Mouse (Mus musculus) forebrain, embryonic 13.5 days (tissue): ENCODE results near the gene Il1rn. TPM values are rescaled to one million over a fixed set of nuclear protein-coding genes. Genes with fewer than 3 reads are reported as not detected.
A peak's percentile ranks its signal among the peaks of the same experiment; 100 is the strongest.

ENCODE experiments used
- ATAC-seq: fragments of 200-750 bp; cut with Nextera tagmentation; 2 replicates; pipeline ENCODE4 v1.8.0; 2017
- H3K27ac ChIP-seq: fragments of 300-500 bp; sonication (generic); 2 replicates; pipeline ENCODE4 v1.5.1; 2015; ENCODE audit warnings: inconsistent platforms, mild to moderate bottlenecking, moderate library complexity
- H3K27me3 ChIP-seq: fragments of 300-500 bp; sonication (generic); 2 replicates; pipeline ENCODE4 v1.6.1; 2015; ENCODE audit warnings: mild to moderate bottlenecking, inconsistent platforms
- H3K36me3 ChIP-seq: fragments of 300-500 bp; sonication (generic); 2 replicates; pipeline ENCODE4 v1.6.1; 2015; ENCODE audit warnings: mild to moderate bottlenecking, inconsistent platforms; ENCODE audit not compliant: poor library complexity, severe bottlenecking
- H3K4me1 ChIP-seq: fragments of 300-500 bp; sonication (generic); 2 replicates; pipeline ENCODE4 v1.6.1; 2015; ENCODE audit warnings: inconsistent platforms
- H3K4me2 ChIP-seq: fragments of 300-500 bp; sonication (generic); 2 replicates; pipeline ENCODE4 v1.6.1; 2015; ENCODE audit warnings: inconsistent platforms, mild to moderate bottlenecking, moderate library complexity
- H3K4me3 ChIP-seq: fragments of 300-500 bp; sonication (generic); 2 replicates; pipeline ENCODE4 v1.5.1; 2015; ENCODE audit warnings: mild to moderate bottlenecking, inconsistent platforms
- H3K9ac ChIP-seq: fragments of 300-500 bp; sonication (generic); 2 replicates; pipeline ENCODE4 v1.6.1; 2015; ENCODE audit warnings: mild to moderate bottlenecking, inconsistent platforms
- H3K9me3 ChIP-seq: fragments of 300-500 bp; sonication (generic); replicated peaks from 2 replicates; pipeline ENCODE4 v1.6.1; 2016; ENCODE audit warnings: inconsistent platforms
- WGBS: fragments of 180-500 bp; shearing (Covaris S2); methylation state at CpG from one replicate; pipeline ENCODE4 v1.1.7; 2015; 5-methylcytosine and 5-hydroxymethylcytosine counted together
- polyA plus RNA-seq: library from polyadenylated mRNA; unstranded; fragments of >200 nt; fragmentation: Nextera tagmentation; extraction: Ambion mirVana; gene quantifications from 2 replicates; pipeline ENCODE4 v1.2.1, GENCODE M21; 2015

The Il1rn gene
- polyA plus RNA-seq, 1 experiment from 2014 or later = not detected

DNA sequence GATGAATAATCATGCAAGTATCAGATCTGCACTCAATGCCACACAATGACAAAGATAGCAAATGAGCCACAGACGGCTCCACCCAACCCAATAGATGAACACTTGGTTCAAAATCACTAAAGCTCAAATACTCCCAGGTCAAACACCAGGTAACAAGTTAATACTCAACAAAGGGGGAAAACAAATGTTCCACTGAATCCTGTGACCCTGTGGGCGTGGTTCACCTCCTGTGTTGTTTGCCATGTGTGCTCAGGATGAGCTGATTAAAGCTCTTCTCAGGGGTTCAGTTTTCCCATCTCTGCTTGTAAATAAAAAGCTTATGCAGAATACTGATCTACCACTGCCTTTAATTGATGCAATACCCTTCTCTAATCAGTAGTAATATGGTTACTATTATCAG is 14.5 kb downstream of the Il1rn start:
- ATAC-seq = no peak

DNA sequence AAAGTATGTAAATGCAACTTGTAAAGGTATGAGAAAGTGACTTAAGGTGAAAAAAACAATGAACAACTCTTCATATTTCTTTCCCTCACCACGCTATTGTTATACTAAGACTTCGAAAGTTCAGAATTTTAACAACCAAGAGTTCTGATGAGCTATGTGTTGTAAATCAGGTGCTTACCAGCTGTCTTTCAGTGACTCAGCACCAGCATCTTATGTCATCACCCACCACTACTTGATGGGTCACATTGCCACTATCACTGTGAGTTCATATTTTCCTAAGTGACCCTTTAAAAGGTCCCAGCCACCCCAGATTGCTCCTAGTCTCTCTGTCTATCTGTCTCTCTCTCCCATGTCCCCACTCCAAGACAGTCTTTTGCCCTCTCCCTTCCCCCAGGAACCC is 16.4 kb downstream of the Il1rn start:
- H3K4me2 ChIP-seq = no peak overlapping the region
- no peak for ATAC-seq
- H3K9ac ChIP-seq = no peak overlapping the region
- 89% methylated on average over 2 of the region's 2 CpGs for WGBS
- H3K4me3 ChIP-seq = no peak overlapping the region
- H3K27me3 ChIP-seq = no peaks in the 10 kb centered on the region
- H3K4me1 ChIP-seq = no peaks in the 10 kb centered on the region
- H3K36me3 ChIP-seq = no peaks in the 10 kb centered on the region
- no peaks in the 10 kb centered on the region for H3K9me3 ChIP-seq
- H3K27ac ChIP-seq = no peak overlapping the region

More for the DNA sequence above, 14.5 kb downstream of the Il1rn start:
- Histone ChIP-seq H3K9me3 (no peaks in the 10 kb centered on the region), H3K27me3 (no peaks in the 10 kb centered on the region), H3K4me2 (no peak overlapping the region), H3K27ac (no peak overlapping the region), H3K4me1 (no peaks in the 10 kb centered on the region), H3K4me3 (no peak overlapping the region), H3K36me3 (no peaks in the 10 kb centered on the region), H3K9ac (no peak overlapping the region)
- 76% methylated on average over 2 of the region's 2 CpGs for WGBS

DNA sequence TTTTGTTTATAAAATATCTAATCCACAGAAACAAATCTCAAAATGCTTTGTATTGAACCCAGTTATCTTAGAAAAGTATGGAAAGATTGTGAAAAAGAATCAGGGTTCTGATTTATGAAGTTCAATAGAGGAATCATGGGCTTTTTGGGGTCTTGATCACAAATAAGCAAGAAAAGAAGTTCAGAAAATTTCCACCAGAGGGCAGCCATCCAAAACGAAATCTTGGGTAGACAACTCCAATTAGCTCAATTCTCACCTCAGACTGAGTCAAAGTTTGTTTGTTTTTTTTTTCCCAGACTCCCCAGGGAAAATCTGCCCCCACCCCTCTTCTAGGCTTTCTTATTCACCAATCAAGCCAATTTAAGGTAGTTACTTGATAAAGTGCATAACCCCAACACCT is 21.0 kb downstream of the Il1rn start:
- no peak overlapping the region for H3K4me2 ChIP-seq
- H3K9me3 ChIP-seq = no peaks in the 10 kb centered on the region
- no peak for ATAC-seq
- H3K27ac ChIP-seq = no peak overlapping the region
- no peaks in the 10 kb centered on the region for H3K27me3 ChIP-seq
- H3K36me3 ChIP-seq = no peaks in the 10 kb centered on the region
- no peak overlapping the region for H3K4me3 ChIP-seq
- WGBS = 8% methylated on average over 1 of the region's 1 CpGs
- H3K9ac ChIP-seq = no peak overlapping the region
- H3K4me1 ChIP-seq = no peaks in the 10 kb centered on the region

DNA sequence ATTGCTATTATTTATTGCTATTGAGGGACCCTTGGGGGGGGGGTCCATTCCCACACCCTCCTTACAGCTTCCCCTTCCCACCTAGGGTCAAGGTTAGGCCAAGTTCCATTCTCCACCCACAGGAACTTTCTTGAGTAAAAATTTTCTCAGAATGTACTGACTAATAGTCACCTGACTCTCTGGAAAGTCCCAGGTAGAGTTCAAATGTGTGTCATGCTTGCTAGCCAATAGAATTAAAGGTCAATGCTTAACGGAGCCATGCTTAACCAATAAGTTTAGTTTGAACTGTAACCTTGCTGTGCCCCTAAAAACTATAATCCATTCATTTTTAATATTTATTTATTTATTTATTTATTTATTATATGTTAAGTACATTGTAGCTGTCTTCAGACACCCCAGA is 22.7 kb downstream of the Il1rn start:
- Histone ChIP-seq H3K4me3 (no peak overlapping the region), H3K4me1 (no peaks in the 10 kb centered on the region), H3K27me3 (no peaks in the 10 kb centered on the region), H3K9me3 (no peaks in the 10 kb centered on the region), H3K36me3 (no peaks in the 10 kb centered on the region), H3K27ac (no peak overlapping the region), H3K9ac (no peak overlapping the region), H3K4me2 (no peak overlapping the region)
- ATAC-seq = no peak
- 91% methylated on average over 1 of the region's 1 CpGs for WGBS

DNA sequence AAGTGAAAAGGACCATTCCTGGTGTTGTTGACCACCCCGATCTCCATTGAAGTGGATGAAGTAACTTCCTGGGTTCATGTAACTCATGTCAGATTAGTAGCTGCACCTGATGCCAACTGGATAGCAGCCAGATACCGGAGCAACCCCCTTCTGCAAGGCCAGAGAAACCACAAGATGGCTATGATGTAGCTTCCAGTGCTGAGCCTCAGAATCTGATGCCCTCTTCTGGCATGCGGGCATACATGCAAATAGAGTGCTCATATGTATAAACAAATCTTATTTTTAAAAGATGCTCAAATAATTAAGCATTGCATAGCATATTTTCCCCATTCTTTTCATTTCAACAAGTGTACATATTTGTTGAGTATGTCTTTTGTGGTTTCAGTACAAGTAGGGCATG is 27.2 kb downstream of the Il1rn start:
- Histone ChIP-seq H3K4me3 (no peak overlapping the region), H3K27ac (no peak overlapping the region), H3K9ac (no peak overlapping the region), H3K4me1 (peaks cover 4% of the 10 kb centered on the region; the same call in 1 of the 2 replicates), H3K36me3 (no peaks in the 10 kb centered on the region), H3K4me2 (no peak overlapping the region), H3K27me3 (peaks cover 19% of the 10 kb centered on the region), H3K9me3 (no peaks in the 10 kb centered on the region)
- no peak for ATAC-seq
- 87% methylated on average over 3 of the region's 3 CpGs for WGBS

DNA sequence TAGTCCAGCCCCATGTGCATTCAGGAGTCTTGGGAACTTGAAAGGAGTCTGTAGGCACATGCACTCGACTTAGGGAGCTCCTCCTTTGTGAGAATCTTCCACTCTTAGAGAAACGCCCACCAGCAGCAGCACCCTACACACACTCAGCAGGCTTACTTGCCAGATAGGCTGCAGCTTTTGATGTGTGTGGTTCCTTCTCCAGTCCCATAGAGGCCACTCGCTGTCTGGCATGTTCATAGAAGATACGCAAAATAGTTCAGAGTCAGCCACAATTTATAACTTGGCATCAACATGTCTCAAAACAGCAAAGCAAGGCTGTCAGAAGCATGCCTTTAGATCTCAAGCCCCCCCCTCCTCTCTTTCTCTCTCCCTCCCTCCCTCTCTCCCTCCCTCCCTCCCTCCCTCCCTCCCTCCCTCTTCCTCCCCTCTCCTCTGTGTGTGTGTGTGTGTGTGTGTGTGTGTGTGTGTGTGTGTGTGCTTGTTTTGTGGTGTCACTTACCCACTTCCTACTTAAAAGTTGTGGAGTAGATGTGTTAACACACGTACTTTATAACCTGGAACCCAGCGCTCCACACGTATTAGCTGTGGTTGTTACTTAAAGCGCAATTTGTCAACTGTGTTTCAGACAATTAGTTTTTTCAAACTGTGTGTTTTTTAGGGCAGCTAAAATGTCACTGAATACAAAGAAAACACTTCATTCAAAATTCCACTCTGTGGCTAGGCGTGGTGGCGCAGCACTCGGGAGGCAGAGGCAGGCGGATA is 29.7 kb downstream of the Il1rn start:
- Histone ChIP-seq H3K36me3 (no peaks in the 10 kb centered on the region), H3K9me3 (no peaks in the 10 kb centered on the region), H3K27me3 (peaks cover 19% of the 10 kb centered on the region), H3K4me3 (no peak overlapping the region), H3K9ac (no peak overlapping the region), H3K4me2 (no peak overlapping the region), H3K27ac (no peak overlapping the region), H3K4me1 (peaks cover 4% of the 10 kb centered on the region; the same call in 1 of the 2 replicates)
- no peak for ATAC-seq
- WGBS = 79% methylated on average over 12 of the region's 12 CpGs

DNA sequence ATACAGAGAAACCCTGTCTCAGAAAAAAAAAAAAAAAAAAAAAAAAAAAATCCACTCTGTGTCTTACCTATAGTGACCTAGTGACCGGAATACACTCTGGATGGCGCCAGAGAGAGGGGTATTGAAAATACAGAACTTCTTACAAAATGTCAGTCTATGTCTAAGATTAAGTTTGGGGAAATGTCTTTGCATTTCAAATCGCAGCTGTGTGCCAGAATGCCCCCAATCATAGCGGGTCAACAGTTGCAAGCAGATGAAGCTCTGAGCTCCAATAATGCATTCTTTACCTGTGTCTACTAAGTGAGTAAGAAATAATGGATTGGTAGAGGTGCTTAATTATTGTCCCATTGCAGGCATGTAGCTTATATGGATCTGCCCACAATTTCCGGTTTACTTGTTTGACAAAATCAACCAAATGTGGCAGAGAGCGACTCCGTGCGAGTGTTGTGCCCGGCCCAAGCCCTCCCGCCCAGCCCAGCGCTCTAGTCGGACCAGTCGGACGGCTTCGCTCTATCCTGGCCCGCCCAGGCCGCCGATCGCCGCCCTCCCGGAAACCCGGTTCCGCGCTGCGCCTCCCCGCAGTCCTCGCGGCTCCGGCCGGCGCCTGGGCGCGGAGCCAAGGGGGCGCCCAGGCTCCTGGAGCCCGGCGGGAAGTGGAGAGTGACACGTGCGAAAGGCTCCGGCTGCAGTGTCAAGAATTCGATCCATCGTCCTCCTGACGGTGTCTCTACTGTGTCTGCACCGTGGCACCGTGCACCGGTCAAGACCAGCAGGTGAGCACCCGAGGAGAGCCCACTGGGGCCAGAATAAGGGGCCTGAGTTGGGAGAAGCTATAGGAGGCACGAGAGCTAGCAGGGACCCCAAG is 30.6 kb downstream of the Il1rn start, which contains the start of gene Psd4:
Psd4 (plus strand) TSS at position 551 of the 865 bp plus-strand sequence.
- Histone ChIP-seq H3K36me3 (no peaks in the 10 kb centered on the region), H3K27ac (no peak within 1 kb of the TSS), H3K4me1 (peaks cover 4% of the 10 kb centered on the region; the same call in 1 of the 2 replicates), H3K9me3 (no peaks in the 10 kb centered on the region), H3K9ac (peak within 1 kb of the TSS; percentile 59), H3K4me3 (peak within 1 kb of the TSS; percentile 41), H3K4me2 (peak within 1 kb of the TSS; percentile 78), H3K27me3 (peaks cover 19% of the 10 kb centered on the region)
- 3% methylated on average over 47 of the region's 47 CpGs for WGBS
- peak; percentile 82 for ATAC-seq

DNA sequence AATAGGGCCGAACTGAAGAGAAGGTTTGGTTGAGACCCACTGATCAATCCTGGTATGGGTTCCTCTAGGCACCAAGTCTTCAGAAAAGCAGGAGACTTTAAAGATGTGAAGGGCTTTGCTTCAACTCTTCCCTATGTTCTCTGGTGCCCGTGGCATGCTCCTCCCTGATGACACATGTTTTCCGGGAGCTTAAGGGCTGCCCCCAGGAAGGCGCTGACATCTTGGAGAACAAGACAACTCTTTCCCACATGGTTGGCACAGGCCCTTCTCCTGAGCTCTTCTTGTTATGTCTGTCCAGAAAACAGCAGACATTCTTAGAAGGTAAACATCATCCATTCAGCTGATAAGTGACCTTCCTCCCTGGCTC is 31.2 kb downstream of the Il1rn start:
- Histone ChIP-seq H3K4me3 (peak overlapping the region; percentile 41; the same call in 1 of the 2 replicates), H3K36me3 (no peaks in the 10 kb centered on the region), H3K27ac (no peak overlapping the region), H3K27me3 (peaks cover 19% of the 10 kb centered on the region), H3K4me1 (peaks cover 4% of the 10 kb centered on the region; the same call in 1 of the 2 replicates), H3K9ac (no peak overlapping the region), H3K4me2 (peak overlapping the region; percentile 78), H3K9me3 (no peaks in the 10 kb centered on the region)
- no peak for ATAC-seq
- 81% methylated on average over 4 of the region's 4 CpGs for WGBS

DNA sequence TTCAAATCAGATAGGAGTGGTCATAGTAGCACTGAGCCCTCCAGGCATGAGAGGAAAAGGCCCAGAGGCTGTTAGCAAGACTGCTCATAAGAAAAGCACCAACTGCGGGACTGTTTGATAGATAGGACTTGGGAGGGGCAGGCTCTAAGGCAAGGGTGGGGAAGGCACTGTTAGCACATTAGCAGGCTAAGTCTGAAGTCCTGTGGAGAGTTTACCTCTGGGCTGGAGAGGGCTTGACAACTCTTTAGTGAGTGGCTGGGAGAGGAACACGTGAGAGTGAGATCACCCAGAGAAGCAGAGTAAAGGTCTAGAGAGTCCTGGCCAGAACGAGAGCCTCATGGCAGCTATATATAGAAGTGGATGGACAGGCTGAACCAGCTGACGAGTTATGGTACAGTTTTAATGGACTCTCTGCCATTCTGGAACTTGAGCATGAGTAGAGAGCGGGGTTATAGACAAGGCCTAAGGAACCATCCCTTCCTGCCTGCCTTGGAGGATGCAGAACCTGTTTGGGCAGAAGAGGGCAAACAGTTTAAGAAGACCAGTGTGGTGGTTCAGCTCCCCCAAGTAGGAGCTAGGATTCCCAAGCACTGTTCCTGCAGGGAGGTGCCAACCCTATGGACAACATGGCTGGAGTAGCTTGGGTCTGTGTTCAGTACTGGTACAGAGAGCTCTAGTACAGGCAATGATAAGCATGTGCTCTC is 42.2 kb downstream of the Il1rn start:
- no peak overlapping the region for H3K27ac ChIP-seq
- H3K4me2 ChIP-seq = no peak overlapping the region
- H3K36me3 ChIP-seq = no peaks in the 10 kb centered on the region
- WGBS = 79% methylated on average over 5 of the region's 5 CpGs
- no peak overlapping the region for H3K4me3 ChIP-seq
- ATAC-seq = no peak
- no peaks in the 10 kb centered on the region for H3K27me3 ChIP-seq
- no peak overlapping the region for H3K9ac ChIP-seq
- no peaks in the 10 kb centered on the region for H3K9me3 ChIP-seq
- H3K4me1 ChIP-seq = no peaks in the 10 kb centered on the region

DNA sequence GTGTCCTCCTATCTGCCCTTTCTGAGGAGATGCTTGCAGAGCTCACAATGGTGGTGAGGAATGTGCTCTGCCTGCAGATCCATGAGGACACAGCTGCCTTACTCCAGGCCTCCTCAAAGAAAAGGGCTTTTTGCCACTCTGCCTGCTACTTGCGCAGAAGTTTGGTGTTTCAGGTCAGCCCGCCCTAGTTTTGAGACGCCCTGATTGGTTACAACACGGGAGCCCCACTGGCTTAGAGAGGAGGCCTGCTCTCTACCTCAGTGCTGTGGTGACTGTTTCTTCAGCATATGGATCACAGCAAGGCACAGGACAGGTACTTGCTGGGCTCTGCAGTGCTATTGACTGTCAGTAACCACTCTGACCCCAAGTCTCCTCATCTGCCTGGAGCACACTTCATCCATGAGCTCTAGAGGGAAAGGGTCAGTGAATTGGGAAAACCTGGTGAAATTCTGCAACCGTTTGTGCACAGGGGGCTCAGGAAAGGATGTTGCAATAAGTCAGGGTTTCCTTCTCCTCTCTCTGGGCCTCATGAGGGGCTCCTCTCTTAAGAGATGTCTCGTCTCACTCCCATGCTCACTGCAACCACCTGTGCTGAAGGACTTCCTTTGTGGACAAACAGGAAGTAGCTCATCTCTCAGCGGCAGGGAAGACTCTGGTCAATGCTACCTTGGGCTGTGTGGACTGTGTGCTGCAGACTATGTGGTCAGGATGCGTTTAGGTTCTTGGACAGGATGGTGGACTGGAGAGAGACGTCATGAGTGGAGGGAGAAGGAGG is 46.0 kb downstream of the Il1rn start:
- H3K27ac ChIP-seq = no peak overlapping the region
- H3K9me3 ChIP-seq = no peaks in the 10 kb centered on the region
- no peak overlapping the region for H3K4me2 ChIP-seq
- H3K9ac ChIP-seq = no peak overlapping the region
- no peaks in the 10 kb centered on the region for H3K4me1 ChIP-seq
- WGBS = 81% methylated on average over 9 of the region's 9 CpGs
- no peak overlapping the region for H3K4me3 ChIP-seq
- no peaks in the 10 kb centered on the region for H3K36me3 ChIP-seq
- H3K27me3 ChIP-seq = no peaks in the 10 kb centered on the region
- no peak for ATAC-seq

DNA sequence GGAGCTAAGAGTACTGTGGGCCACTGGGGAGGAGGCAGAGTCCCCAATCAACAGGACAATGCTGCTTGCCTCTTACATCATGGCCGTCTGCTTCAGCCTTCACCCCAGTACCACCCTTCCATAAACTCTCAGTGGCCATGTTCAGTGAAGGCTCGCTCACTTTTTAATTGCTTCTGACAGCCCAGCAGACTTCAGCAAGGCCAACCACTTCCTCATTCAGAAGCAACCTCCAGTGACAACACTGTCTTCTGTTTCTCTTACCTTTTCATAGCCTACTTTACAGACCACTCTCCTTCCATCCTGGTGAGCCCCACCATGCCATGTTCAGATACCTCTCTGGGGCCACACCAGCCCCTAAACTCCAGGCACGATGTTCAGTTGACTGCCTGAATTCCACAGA is 47.0 kb downstream of the Il1rn start:
- 85% methylated on average over 3 of the region's 3 CpGs for WGBS
- Histone ChIP-seq H3K9ac (no peak overlapping the region), H3K27me3 (no peaks in the 10 kb centered on the region), H3K27ac (no peak overlapping the region), H3K4me1 (no peaks in the 10 kb centered on the region), H3K36me3 (no peaks in the 10 kb centered on the region), H3K4me3 (no peak overlapping the region), H3K4me2 (no peak overlapping the region), H3K9me3 (no peaks in the 10 kb centered on the region)
- ATAC-seq = no peak
